Mouse (Mus musculus) left cerebral cortex, adult 8-10 months (tissue): ENCODE results near the gene Arhgap40. TPM values are rescaled to one million over a fixed set of nuclear protein-coding genes. Genes with fewer than 3 reads are reported as not detected.

Experiments
- DNase-seq, 2 experiments: peaks; one replicate each; pipeline ENCODE4 v3.0.0; 2022; ENCODE audit warnings: low spot score in 2 of 2
- total RNA-seq, 4 experiments: library from RNA; stranded (reverse); gene quantifications; 2 replicates each; pipeline ENCODE4 v1.2.4; 2022

Gene Arhgap40
- total RNA-seq: under 1 TPM in 1 of 4 experiments, not detected in 3; 0.54 TPM

- DNase-seq: no peak
These were observed at the start of gene Arhgap40 for GRCm38 (mm10) chr2:158512528-158512927. Gene Arhgap40 (plus strand): TSS chr2:158512796.

- no peak for DNase-seq
These were observed 38.4 kb upstream of the Arhgap40 start for GRCm38 (mm10) chr2:158474159-158474558.

- no peak for DNase-seq
These were observed 35.0 kb upstream of the Arhgap40 start for GRCm38 (mm10) chr2:158477640-158478039.

DNA sequence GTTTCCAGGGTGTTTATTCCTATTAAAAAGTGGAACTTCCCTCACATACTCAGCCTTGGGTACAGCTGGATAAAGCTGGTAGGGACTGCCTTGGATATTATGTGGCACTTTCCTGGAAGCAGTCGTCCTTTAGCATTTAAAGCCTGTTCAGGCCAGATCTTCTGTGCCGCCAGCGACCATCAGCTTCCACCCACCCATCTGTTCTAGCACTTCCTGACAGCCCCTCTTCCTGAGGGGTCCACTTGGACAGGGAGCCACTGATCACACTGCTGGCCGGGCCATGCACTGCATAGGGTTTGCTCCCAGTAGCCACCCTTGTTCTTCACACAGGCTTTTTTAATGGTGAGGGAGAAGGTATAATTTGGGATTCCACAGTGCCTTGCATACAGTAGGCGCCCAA, 14.1 kb upstream of the Arhgap40 start:
- no peak for DNase-seq

- no peak for DNase-seq
These were observed 10.5 kb upstream of the Arhgap40 start, which contains the start of gene Adig for GRCm38 (mm10) chr2:158501836-158502812. Gene Adig (plus strand): TSS chr2:158502612.

GRCm38 (mm10) chr2:158503226-158503625, 9.4 kb upstream of the Arhgap40 start:
- DNase-seq: no peak

- no peak for DNase-seq
These were observed 8.9 kb upstream of the Arhgap40 start for GRCm38 (mm10) chr2:158503671-158504070.

DNA sequence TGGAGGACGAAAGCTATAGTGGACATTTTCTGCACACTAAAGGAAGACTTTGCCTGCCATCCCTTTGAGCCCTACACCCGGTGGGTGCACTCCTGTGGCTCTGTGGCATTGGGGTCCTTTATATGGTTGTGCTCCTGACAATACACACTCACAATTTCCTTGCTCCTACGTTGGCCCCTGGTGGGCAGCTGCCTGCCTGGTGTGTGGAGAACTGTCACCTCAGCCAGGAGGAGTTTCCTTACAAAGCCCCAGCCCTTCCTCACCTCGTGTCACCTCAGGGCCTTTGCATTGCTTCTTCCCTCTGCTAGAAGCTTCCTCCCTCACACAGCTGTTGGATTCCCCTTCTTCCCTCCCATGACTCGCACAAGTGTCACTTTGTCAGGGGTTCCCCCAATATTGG, 6.1 kb upstream of the Arhgap40 start:
- DNase-seq: no peak

GRCm38 (mm10) chr2:158507046-158507445, 5.5 kb upstream of the Arhgap40 start:
- no peak for DNase-seq

- DNase-seq: no peak
These were observed 1.9 kb upstream of the Arhgap40 start for GRCm38 (mm10) chr2:158510665-158511064.

GRCm38 (mm10) chr2:158513821-158514336, 1.3 kb downstream of the Arhgap40 start:
- DNase-seq: no peak

DNA sequence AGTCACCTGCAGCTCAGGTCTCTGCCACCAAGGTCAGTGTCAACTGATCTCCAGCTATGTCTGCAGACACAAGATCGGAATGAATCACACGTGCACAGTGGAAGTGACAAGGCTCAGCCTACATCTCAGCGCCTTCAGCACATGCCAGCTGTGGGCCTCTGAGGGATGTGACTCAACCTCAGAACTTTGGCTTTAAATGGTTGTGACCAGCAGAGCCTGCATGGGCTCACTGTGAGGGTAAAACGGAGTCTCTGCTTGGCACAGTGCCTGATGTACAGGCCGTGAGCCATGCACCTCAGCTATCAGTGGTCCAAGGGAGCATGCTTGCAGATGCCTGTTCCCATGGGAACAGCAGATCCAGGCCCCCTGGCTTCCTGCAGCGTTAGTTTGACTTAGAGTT, 6.0 kb downstream of the Arhgap40 start:
- no peak for DNase-seq

- no peak for DNase-seq
These were observed 6.5 kb downstream of the Arhgap40 start for GRCm38 (mm10) chr2:158519071-158519470.

GRCm38 (mm10) chr2:158519800-158520199, 7.2 kb downstream of the Arhgap40 start:
- DNase-seq: no peak

DNA sequence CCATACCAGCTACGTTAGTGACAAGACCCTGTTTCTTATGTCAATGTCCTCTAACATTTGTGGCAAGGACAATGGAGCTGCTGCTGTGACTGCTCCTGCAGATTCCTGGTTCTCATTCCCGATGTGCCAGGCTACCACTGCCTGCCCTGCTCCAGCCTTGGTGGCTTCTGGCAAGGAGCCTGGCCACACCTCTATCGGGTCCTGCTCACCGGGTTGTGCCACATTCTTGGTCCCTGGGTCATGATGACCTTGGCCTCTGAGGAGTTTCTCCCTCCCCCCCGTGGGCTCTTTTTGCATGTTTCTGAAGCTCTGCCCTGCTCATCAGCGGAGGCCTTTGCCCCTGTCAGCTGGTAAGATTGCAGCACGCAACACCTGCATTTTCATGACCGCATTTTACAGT, 10.5 kb downstream of the Arhgap40 start:
- no peak for DNase-seq

GRCm38 (mm10) chr2:158524129-158524860, 11.7 kb downstream of the Arhgap40 start:
- DNase-seq: no peak

DNA sequence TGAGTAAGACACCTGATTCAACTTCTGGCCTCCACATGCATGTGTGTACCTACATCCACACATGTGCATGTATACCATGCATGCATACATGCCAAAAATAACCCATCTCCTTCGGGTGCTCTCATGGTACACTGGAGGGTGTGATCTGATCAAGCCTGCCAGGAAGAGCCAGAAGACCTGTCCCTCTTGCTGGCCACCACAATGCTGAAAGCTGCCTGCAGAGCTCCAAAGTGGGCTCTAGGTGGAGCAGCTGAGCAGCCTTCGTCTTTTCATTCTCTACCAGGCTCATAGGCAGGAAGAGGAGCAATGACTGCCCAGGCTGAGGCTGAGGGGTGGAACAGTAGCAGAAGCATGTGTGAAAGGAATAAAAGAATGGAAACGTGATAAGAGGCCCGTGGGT, 21.5 kb downstream of the Arhgap40 start:
- DNase-seq: no peak

- DNase-seq: no peak
These were observed 22.0 kb downstream of the Arhgap40 start for GRCm38 (mm10) chr2:158534559-158534958.

DNA sequence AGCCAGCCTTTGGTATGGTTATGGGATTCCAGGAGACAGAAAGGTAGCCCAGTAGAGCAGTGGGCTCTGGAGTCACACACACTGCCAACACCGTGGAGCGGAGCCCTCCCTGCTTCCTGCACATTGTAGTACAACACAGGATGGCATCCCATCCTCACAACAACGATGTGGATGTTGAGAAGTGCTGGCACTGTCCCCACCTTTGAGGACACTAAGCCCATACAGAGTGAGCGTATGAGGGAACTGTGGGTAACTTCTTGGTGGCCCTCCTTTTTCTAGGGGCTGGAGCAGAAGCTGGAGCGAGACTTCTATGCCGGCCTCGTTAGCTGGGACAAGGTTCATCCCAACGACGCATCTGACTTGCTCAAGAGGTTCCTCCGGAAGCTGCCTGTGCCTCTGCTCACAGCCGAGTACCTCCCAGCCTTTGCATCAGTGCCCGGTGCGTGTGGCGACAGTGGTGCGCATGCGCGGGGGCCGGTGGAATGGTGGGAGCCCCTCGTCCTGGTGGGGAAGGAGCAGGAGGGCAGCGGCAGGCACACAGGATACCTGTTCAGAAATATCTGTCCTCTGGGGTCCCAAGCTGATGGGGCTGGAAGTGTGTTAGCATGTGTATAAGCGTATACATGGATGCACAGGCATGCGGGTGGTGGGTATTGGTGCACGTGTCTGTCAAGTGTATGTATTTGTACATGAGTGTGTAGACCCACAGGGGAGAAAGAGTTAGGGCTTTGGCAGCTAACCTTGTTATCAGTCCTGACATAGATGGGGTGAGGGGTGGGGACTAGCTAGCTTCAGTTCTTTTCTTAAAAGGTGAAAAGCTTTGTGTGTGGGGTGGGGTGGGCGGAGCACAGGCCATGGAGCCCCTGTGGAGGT, 27.1 kb downstream of the Arhgap40 start:
- no peak for DNase-seq

GRCm38 (mm10) chr2:158541286-158541685, 28.7 kb downstream of the Arhgap40 start:
- DNase-seq: no peak

DNA sequence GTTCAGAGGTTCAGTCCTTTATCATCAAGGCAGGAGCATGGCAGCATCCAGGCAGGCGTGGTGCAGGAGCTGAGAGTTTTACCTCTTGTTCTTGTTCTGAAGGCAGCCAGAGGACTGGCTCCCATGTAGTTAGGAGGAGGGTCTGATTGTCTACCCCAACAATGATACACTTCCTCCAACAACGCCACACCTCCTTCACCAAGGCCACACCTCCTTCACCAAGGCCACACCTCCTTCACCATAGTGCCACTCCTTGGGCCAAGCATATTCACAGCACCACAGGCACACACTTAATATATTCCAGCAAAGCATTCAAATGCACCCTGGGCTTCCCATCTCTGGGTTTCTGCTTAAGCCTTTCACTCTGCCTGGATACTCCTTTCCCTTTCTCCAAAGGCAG, 32.7 kb downstream of the Arhgap40 start:
- DNase-seq: no peak
